Mouse (Mus musculus) ES-CJ7 (cell line): ENCODE measurements around the gene Gm20855.
"Not testable (repeated sequence)": the region's sequence is repeated elsewhere in the genome, so short reads cannot be mapped to it uniquely, and the experiment has no call there.

Experiments
- DNase-seq: peaks from one replicate; pipeline ENCODE4 v3.0.0; 2011; ENCODE audit warnings: low read depth, low spot score

Gm20855 gene

DNA sequence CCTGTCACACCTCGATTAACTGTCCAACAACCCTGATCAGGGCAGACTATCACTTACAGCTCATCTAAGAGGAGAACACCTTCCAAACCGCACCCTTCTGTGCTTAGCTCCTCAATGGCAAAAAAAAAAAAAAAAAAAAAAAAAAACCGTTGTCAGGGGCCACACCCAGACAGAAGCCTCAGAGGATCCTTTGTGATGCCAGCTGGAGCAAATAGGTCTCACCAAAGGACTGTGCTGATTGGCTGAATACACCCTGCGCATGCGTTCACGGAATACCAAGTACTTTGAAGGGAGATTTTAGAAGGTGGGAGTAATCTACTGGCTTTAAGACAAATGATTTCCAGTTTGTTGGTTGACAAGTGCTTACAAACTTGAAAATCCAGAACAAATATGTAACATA lies at the start of gene Gm20855:
Gene Gm20855 (minus strand): TSS at position 101 of the 400 bp plus-strand sequence.
- not testable (repeated sequence) for DNase-seq
